Mouse (Mus musculus) midbrain, embryonic 16.5 days (tissue): ENCODE results near the gene Itgb3. TPM values are rescaled to one million over a fixed set of nuclear protein-coding genes. Genes with fewer than 3 reads are reported as not detected.

ENCODE experiments used
- ATAC-seq: fragments of 200-750 bp; cut with Nextera tagmentation; 2 replicates; pipeline ENCODE4 v1.8.0; 2017; ENCODE audit warnings: moderate TSS enrichment
- H3K27ac ChIP-seq: fragments of 300-500 bp; sonication (generic); 2 replicates; pipeline ENCODE4 v1.5.1; 2014; ENCODE audit warnings: mild to moderate bottlenecking, low read length, mixed read lengths
- H3K27me3 ChIP-seq: fragments of 300-500 bp; sonication (generic); 2 replicates; pipeline ENCODE4 v1.6.1; 2014; ENCODE audit warnings: low read depth, low read length, mixed read lengths; ENCODE audit not compliant: control insufficient read depth, insufficient read depth
- H3K36me3 ChIP-seq: fragments of 300-500 bp; sonication (generic); 2 replicates; pipeline ENCODE4 v1.6.1; 2014; ENCODE audit warnings: mild to moderate bottlenecking, low read length, moderate library complexity, mixed read lengths; ENCODE audit not compliant: control insufficient read depth, insufficient read depth
- H3K4me1 ChIP-seq: fragments of 300-500 bp; sonication (generic); 2 replicates; pipeline ENCODE4 v1.6.1; 2014; ENCODE audit warnings: mild to moderate bottlenecking, low read length, mixed read lengths; ENCODE audit not compliant: control insufficient read depth, insufficient read depth
- H3K4me2 ChIP-seq: fragments of 300-500 bp; sonication (generic); 2 replicates; pipeline ENCODE4 v1.6.1; 2014; ENCODE audit warnings: mild to moderate bottlenecking, low read length, mixed read lengths
- H3K4me3 ChIP-seq: fragments of 300-500 bp; sonication (generic); 2 replicates; pipeline ENCODE4 v1.5.1; 2014; ENCODE audit warnings: low read depth, mild to moderate bottlenecking, low read length, moderate library complexity, mixed read lengths
- H3K9ac ChIP-seq: fragments of 300-500 bp; sonication (generic); 2 replicates; pipeline ENCODE4 v1.6.1; 2014; ENCODE audit warnings: low read depth, low read length, mixed read lengths
- H3K9me3 ChIP-seq: fragments of 300-500 bp; sonication (generic); replicated peaks from 2 replicates; pipeline ENCODE4 v1.6.1; 2014; ENCODE audit warnings: mild to moderate bottlenecking, low read length, mixed read lengths; ENCODE audit not compliant: control insufficient read depth, poor library complexity, severe bottlenecking
- WGBS: fragments of 180-500 bp; shearing (Covaris S2); extraction: QIAGEN DNeasy Blood & Tissue Kit; methylation state at CpG from one replicate; pipeline ENCODE4 v1.1.7; 2014; 5-methylcytosine and 5-hydroxymethylcytosine counted together
- polyA plus RNA-seq: library from polyadenylated mRNA; unstranded; fragments of >200 nt; fragmentation: Nextera tagmentation; extraction: Ambion mirVana; gene quantifications from 2 replicates; pipeline ENCODE4 v1.2.1, GENCODE M21; 2015

Itgb3 gene
- polyA plus RNA-seq, 1 experiment from 2014 or later, result 0.99 TPM

GRCm38 (mm10) chr11:104580091-104580490 lies 27.7 kb upstream of the Itgb3 start:
- H3K9me3 ChIP-seq, result no peaks in the 10 kb centered on the region
- no peaks in the 10 kb centered on the region for H3K27me3 ChIP-seq
- 63% methylated on average over 6 of the region's 6 CpGs for WGBS
- no peak for ATAC-seq
- no peak overlapping the region for H3K27ac ChIP-seq
- no peak overlapping the region for H3K4me2 ChIP-seq
- no peaks in the 10 kb centered on the region for H3K4me1 ChIP-seq
- H3K9ac ChIP-seq, result no peak overlapping the region
- no peaks in the 10 kb centered on the region for H3K36me3 ChIP-seq
- no peak overlapping the region for H3K4me3 ChIP-seq

GRCm38 (mm10) chr11:104580606-104581005 lies 27.2 kb upstream of the Itgb3 start:
- 91% methylated on average over 5 of the region's 5 CpGs for WGBS
- H3K4me2 ChIP-seq, result no peak overlapping the region
- no peak for ATAC-seq

GRCm38 (mm10) chr11:104581446-104582307 lies 26.1 kb upstream of the Itgb3 start:
- H3K27ac ChIP-seq, result peak overlapping the region; percentile 47

More at GRCm38 (mm10) chr11:104580606-104581005, 27.2 kb upstream of the Itgb3 start:
- Histone ChIP-seq H3K9ac (no peak overlapping the region), H3K9me3 (no peaks in the 10 kb centered on the region), H3K4me1 (no peaks in the 10 kb centered on the region), H3K27me3 (no peaks in the 10 kb centered on the region), H3K36me3 (no peaks in the 10 kb centered on the region), H3K4me3 (no peak overlapping the region), H3K27ac (no peak overlapping the region)

GRCm38 (mm10) chr11:104582308-104582606 lies 25.5 kb upstream of the Itgb3 start:
- Histone ChIP-seq H3K9me3 (no peaks in the 10 kb centered on the region), H3K27me3 (no peaks in the 10 kb centered on the region), H3K4me3 (no peak overlapping the region), H3K27ac (no peak overlapping the region), H3K36me3 (no peaks in the 10 kb centered on the region), H3K4me1 (no peaks in the 10 kb centered on the region), H3K9ac (no peak overlapping the region), H3K4me2 (no peak overlapping the region)
- ATAC-seq, result no peak
- 96% methylated on average over 2 of the region's 2 CpGs for WGBS

More at GRCm38 (mm10) chr11:104581446-104582307, 26.1 kb upstream of the Itgb3 start:
- Histone ChIP-seq H3K27me3 (no peaks in the 10 kb centered on the region), H3K4me2 (peak overlapping the region; percentile 28), H3K9me3 (no peaks in the 10 kb centered on the region), H3K4me3 (no peak overlapping the region), H3K4me1 (no peaks in the 10 kb centered on the region), H3K9ac (0 out of 2 replicates have a peak overlapping the region, but pooled peaks have one; percentile 15), H3K36me3 (no peaks in the 10 kb centered on the region)
- no peak for ATAC-seq
- WGBS, result 48% methylated on average over 18 of the region's 18 CpGs

- no peak for ATAC-seq
- Histone ChIP-seq H3K27ac (no peak overlapping the region), H3K9ac (no peak overlapping the region), H3K36me3 (no peaks in the 10 kb centered on the region), H3K4me3 (no peak overlapping the region), H3K4me1 (no peaks in the 10 kb centered on the region), H3K27me3 (no peaks in the 10 kb centered on the region), H3K4me2 (no peak overlapping the region), H3K9me3 (no peaks in the 10 kb centered on the region)
- WGBS, result 61% methylated on average over 13 of the region's 13 CpGs
Measured at GRCm38 (mm10) chr11:104582630-104583364, 25.0 kb upstream of the Itgb3 start.

- no peaks in the 10 kb centered on the region for H3K27me3 ChIP-seq
- WGBS, result 72% methylated on average over 5 of the region's 5 CpGs
Measured at GRCm38 (mm10) chr11:104585495-104585894, 22.3 kb upstream of the Itgb3 start.

GRCm38 (mm10) chr11:104587904-104588303 lies 19.9 kb upstream of the Itgb3 start:
- no peaks in the 10 kb centered on the region for H3K27me3 ChIP-seq
- ATAC-seq, result no peak
- H3K9me3 ChIP-seq, result no peaks in the 10 kb centered on the region; the same call in 1 of the 2 replicates
- H3K4me3 ChIP-seq, result no peak overlapping the region
- H3K27ac ChIP-seq, result no peak overlapping the region
- no peak overlapping the region for H3K4me2 ChIP-seq
- no peaks in the 10 kb centered on the region for H3K36me3 ChIP-seq
- no peak overlapping the region for H3K9ac ChIP-seq
- WGBS, result 91% methylated on average over 9 of the region's 9 CpGs
- no peaks in the 10 kb centered on the region for H3K4me1 ChIP-seq

More at GRCm38 (mm10) chr11:104585495-104585894, 22.3 kb upstream of the Itgb3 start:
- H3K9me3 ChIP-seq, result no peaks in the 10 kb centered on the region; the same call in 1 of the 2 replicates
- no peak overlapping the region for H3K27ac ChIP-seq
- H3K4me3 ChIP-seq, result no peak overlapping the region
- ATAC-seq, result no peak
- no peak overlapping the region for H3K9ac ChIP-seq
- no peaks in the 10 kb centered on the region for H3K36me3 ChIP-seq
- no peak overlapping the region for H3K4me2 ChIP-seq
- no peaks in the 10 kb centered on the region for H3K4me1 ChIP-seq

- Histone ChIP-seq H3K9me3 (no peaks in the 10 kb centered on the region; the same call in 1 of the 2 replicates), H3K36me3 (no peaks in the 10 kb centered on the region), H3K9ac (no peak overlapping the region), H3K4me2 (no peak overlapping the region), H3K27ac (no peak overlapping the region), H3K27me3 (no peaks in the 10 kb centered on the region), H3K4me1 (no peaks in the 10 kb centered on the region), H3K4me3 (no peak overlapping the region)
- ATAC-seq, result no peak
- WGBS, result 91% methylated on average over 2 of the region's 2 CpGs
Measured at GRCm38 (mm10) chr11:104588513-104588912, 19.3 kb upstream of the Itgb3 start.

- no peak overlapping the region for H3K4me3 ChIP-seq
- H3K36me3 ChIP-seq, result no peaks in the 10 kb centered on the region
- H3K27me3 ChIP-seq, result no peaks in the 10 kb centered on the region
- no peak for ATAC-seq
- no peak overlapping the region for H3K27ac ChIP-seq
- no peak overlapping the region for H3K9ac ChIP-seq
- 70% methylated on average over 1 of the region's 1 CpGs for WGBS
- H3K9me3 ChIP-seq, result no peaks in the 10 kb centered on the region; the same call in 1 of the 2 replicates
- no peak overlapping the region for H3K4me2 ChIP-seq
- no peaks in the 10 kb centered on the region for H3K4me1 ChIP-seq
Measured at GRCm38 (mm10) chr11:104589570-104589969, 18.2 kb upstream of the Itgb3 start.
